Comparison of ENCODE assay signal across 8 mouse cellular contexts in the genomic region with DNA sequence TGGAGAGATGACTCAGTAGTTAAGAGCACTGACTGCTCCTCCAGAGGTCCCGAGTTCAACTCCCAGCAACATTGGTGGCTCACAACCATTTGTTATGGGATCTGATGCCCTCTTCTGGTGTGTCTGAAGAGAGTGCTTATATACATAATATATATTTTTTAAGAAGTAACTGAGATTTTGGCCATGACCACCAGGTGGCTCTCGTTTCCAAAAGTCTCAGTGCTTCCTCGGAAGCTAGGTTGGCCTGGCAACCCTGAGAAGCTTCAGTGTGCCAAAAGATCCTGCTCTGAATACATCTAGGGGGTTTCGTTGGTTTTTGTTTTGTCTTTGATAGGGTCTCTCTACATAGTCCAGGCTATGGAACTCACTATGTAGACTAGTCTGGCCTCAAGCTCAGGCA. TPM values are rescaled to one million over a fixed set of nuclear protein-coding genes. Genes with fewer than 3 reads are reported as not detected.
DNase-seq lines count a peak whose midpoint lies in the region; ATAC-seq and TF ChIP-seq lines count a peak whose summit lies in the region.

No protein-coding gene starts in this region.

- peak; percentile 83 to 85 for DNase-seq in B cell, adult 2 months
- DNase-seq in NIH3T3 (ENCODE audit: low read depth), result peak; percentile 92
- peak; percentile 63 for DNase-seq in cerebellum, adult 9-11 months
- peak; percentile 37 to 50 for DNase-seq in frontal cortex, postnatal 25 days (ENCODE audit: low spot score in 2 of 2)
- peak; percentile 62 for DNase-seq in kidney, adult 9 months
- DNase-seq in liver, postnatal 0 days, result peak; percentile 74
- DNase-seq in thymus, adult 2 months, result peak; percentile 72

- TF ChIP-seq CTCF in liver, postnatal 0 days (IDR thresholded peaks at IDR 0.05; ENCODE audit: low read depth), result peak; percentile 80
- no peak for TF ChIP-seq CTCF in thymus, adult 2 months (IDR thresholded peaks at IDR 0.05; ENCODE audit: borderline replicate concordance, control insufficient read depth, extremely low read depth, insufficient read depth, low read length, poor library complexity)

- H3K27me3 ChIP-seq in liver, postnatal 0 days (ENCODE audit: insufficient read depth, low read length), result no peaks in the 10 kb centered on the region
- no peaks in the 10 kb centered on the region for H3K27me3 ChIP-seq in neural tube, embryonic 13.5 days
- no peaks in the 10 kb centered on the region for H3K27me3 ChIP-seq in thymus, adult 2 months (ENCODE audit: control insufficient read depth, insufficient read depth, low read length)

- peak; percentile 69 for ATAC-seq in liver, postnatal 0 days
- ATAC-seq in neural tube, embryonic 13.5 days (ENCODE audit: low read depth), result peak; percentile 28

- 19% methylated on average over 4 of the region's 4 CpGs for WGBS in liver, postnatal 0 days (ENCODE audit: insufficient replicate concordance)
- WGBS in neural tube, embryonic 13.5 days, result 27% methylated on average over 4 of the region's 4 CpGs
- 26% methylated on average over 4 of the region's 4 CpGs for WGBS in thymus, adult 2 months

- TF ChIP-seq EP300 in liver, postnatal 0 days (IDR thresholded peaks at IDR 0.05; ENCODE audit: low read depth), result no peak

- no peak overlapping the region for H3K27ac ChIP-seq in liver, postnatal 0 days (ENCODE audit: low read depth)
- H3K27ac ChIP-seq in neural tube, embryonic 13.5 days (replicated peaks), result no peak overlapping the region
- no peak overlapping the region for H3K27ac ChIP-seq in thymus, adult 2 months (ENCODE audit: control insufficient read depth, insufficient read depth, low read length)

- H3K9ac ChIP-seq in liver, postnatal 0 days (replicated peaks), result no peak overlapping the region
- H3K9ac ChIP-seq in neural tube, embryonic 13.5 days, result no peak overlapping the region

- H3K36me3 ChIP-seq in liver, postnatal 0 days (replicated peaks; ENCODE audit: insufficient read depth, low read length), result peaks cover 13% of the 10 kb centered on the region
- H3K36me3 ChIP-seq in neural tube, embryonic 13.5 days, result peaks cover 37% of the 10 kb centered on the region
- H3K36me3 ChIP-seq in thymus, adult 2 months (ENCODE audit: control insufficient read depth, insufficient read depth, low read length), result peaks cover 14% of the 10 kb centered on the region

- no peak overlapping the region for H3K4me2 ChIP-seq in liver, postnatal 0 days (ENCODE audit: low read depth, low read length)
- H3K4me2 ChIP-seq in neural tube, embryonic 13.5 days, result no peak overlapping the region

- H3K4me1 ChIP-seq in liver, postnatal 0 days (ENCODE audit: insufficient read depth), result peaks cover 5% of the 10 kb centered on the region; the same call in 1 of the 2 replicates
- peaks cover 21% of the 10 kb centered on the region for H3K4me1 ChIP-seq in neural tube, embryonic 13.5 days (replicated peaks)
- H3K4me1 ChIP-seq in thymus, adult 2 months (replicated peaks; ENCODE audit: control insufficient read depth, insufficient read depth, low read length), result no peaks in the 10 kb centered on the region

- H3K9me3 ChIP-seq in liver, postnatal 0 days (ENCODE audit: low read length), result no peaks in the 10 kb centered on the region
- no peaks in the 10 kb centered on the region for H3K9me3 ChIP-seq in neural tube, embryonic 13.5 days

- TF ChIP-seq POLR2A in thymus, adult 2 months (IDR thresholded peaks at IDR 0.05; ENCODE audit: control insufficient read depth, extremely low read depth, insufficient read depth, low read length, poor library complexity), result no peak

- H3K4me3 ChIP-seq in liver, postnatal 0 days (ENCODE audit: low read depth, low read length), result no peak overlapping the region
- H3K4me3 ChIP-seq in neural tube, embryonic 13.5 days, result no peak overlapping the region
- no peak overlapping the region for H3K4me3 ChIP-seq in thymus, adult 2 months (ENCODE audit: control insufficient read depth, insufficient read depth, low read length)

RNA-seq across cellular contexts. Expression of gene Purb, which starts 10.6 kb away (rescaled TPM):
- 5.6 and 6.1 TPM in 2 replicates for polyA plus RNA-seq in liver, postnatal 0 days (2015; fragmentation: Nextera tagmentation; extraction: Ambion mirVana)
- 12.5 and 14.1 TPM in 2 replicates for polyA plus RNA-seq in neural tube, embryonic 13.5 days (2015; fragmentation: Nextera tagmentation; extraction: Ambion mirVana)
- polyA plus RNA-seq in thymus, adult 2 months (2012; rRNA removed), result 12.7 and 17.8 TPM in 2 replicates

RNA-seq across cellular contexts. Expression of gene H2afv, which starts 20.9 kb away (rescaled TPM):
- 135 and 137 TPM in 2 replicates for polyA plus RNA-seq in liver, postnatal 0 days (2015; fragmentation: Nextera tagmentation; extraction: Ambion mirVana)
- 342 and 380 TPM in 2 replicates for polyA plus RNA-seq in neural tube, embryonic 13.5 days (2015; fragmentation: Nextera tagmentation; extraction: Ambion mirVana)
- 163 and 178 TPM in 2 replicates for polyA plus RNA-seq in thymus, adult 2 months (2012; rRNA removed)

RNA-seq across cellular contexts. Expression of gene Ppia, which starts 49.9 kb away (rescaled TPM):
- 2,313 and 2,332 TPM in 2 replicates for polyA plus RNA-seq in liver, postnatal 0 days (2015; fragmentation: Nextera tagmentation; extraction: Ambion mirVana)
- polyA plus RNA-seq in neural tube, embryonic 13.5 days (2015; fragmentation: Nextera tagmentation; extraction: Ambion mirVana), result 4,471 and 4,554 TPM in 2 replicates
- 1,363 and 1,486 TPM in 2 replicates for polyA plus RNA-seq in thymus, adult 2 months (2012; rRNA removed)

RNA-seq across cellular contexts. Expression of gene Myo1g, which starts 55.6 kb away (rescaled TPM):
- 8.2 and 9.4 TPM in 2 replicates for polyA plus RNA-seq in liver, postnatal 0 days (2015; fragmentation: Nextera tagmentation; extraction: Ambion mirVana)
- polyA plus RNA-seq in neural tube, embryonic 13.5 days (2015; fragmentation: Nextera tagmentation; extraction: Ambion mirVana), result 0.52 TPM in 2 replicates
- 202 and 216 TPM in 2 replicates for polyA plus RNA-seq in thymus, adult 2 months (2012; rRNA removed)
